Mouse (Mus musculus) heart, postnatal 0 days (tissue): Measurements from ENCODE around the gene Xrcc6.

Experiments
- CTCF ChIP-seq: IDR thresholded peaks from 2 replicates; pipeline ENCODE4 v1.5.1; 2016; ENCODE audit warnings: antibody characterized with exemption, control low read depth, low read depth
- EP300 ChIP-seq: IDR thresholded peaks from 2 replicates; pipeline ENCODE4 v1.6.1; 2016; ENCODE audit warnings: antibody characterized with exemption, low read depth

DNA sequence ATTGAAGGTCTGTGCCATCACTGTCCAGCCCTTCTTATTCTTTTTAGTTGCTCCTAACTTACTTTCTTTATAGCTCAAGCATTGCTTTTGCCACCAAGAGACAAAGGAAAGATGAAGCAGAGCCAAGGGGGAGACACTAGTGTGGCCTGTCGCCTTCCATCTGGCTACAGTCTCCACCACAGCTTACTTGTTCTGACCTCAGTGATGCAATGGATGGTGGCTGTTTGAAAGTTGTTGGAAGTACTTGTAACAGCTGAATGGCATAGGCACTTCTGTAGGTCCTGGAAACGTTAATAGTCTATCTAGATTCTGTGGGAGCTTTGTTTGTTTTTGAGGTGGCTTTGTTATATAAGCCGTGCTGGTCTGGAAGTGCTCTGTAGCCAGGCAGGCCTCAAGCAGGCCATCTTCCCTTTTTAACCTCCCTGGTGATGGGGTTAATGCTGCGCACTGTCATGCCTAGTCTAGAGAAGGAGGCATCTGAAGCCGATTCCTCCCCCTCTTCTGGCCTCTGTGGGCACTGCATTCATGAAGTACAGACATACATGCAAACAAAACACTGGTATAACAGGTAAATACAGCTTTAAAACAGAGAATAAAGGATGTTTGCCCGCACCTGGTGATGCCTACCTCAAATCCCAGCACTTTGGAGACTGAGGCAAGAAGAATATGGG lies 36.5 kb downstream of the Xrcc6 start:
- TF ChIP-seq EP300: no peak
- no peak for TF ChIP-seq CTCF
